Mouse (Mus musculus): ENCODE measurements at regions not wholly inside any gene's neighbourhood (a gene's known extent, or its start where the extent isn't known, plus 50 kb on each side); places are given as distances from the start of the nearest gene placed in this dataset.

DNA sequence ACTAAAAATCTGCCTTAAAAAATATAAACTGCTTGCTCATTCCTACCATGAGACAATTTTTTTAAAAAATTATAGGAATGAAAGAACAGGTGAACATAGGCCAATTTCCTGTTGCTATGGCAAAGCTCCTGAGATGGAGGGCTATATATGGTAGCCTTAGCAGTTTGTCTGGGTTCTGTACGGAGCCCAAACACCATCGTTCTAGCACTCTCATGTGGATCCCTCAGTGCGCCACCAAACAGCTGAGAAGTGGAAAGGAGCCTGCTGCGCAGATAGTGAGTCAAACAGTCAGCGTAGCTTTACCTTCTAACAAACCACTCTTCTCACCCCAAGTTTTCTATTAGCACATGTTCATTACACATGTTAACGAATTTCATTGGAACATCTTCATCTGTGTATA lies 168.9 kb upstream of the Plcz1 start:
- TF ChIP-seq ZNF384 (IDR thresholded peaks at IDR 0.05; ENCODE audit: low read depth, low read length) (no peak), CHD2 (IDR thresholded peaks at IDR 0.05; ENCODE audit: low read depth, low read length) (no peak), ZC3H11A (IDR thresholded peaks at IDR 0.05; ENCODE audit: borderline replicate concordance, low read depth, low read length) (no peak), HCFC1 (IDR thresholded peaks at IDR 0.05; ENCODE audit: borderline replicate concordance, insufficient read depth, low read length) (no peak), MAFK (IDR thresholded peaks at IDR 0.05; ENCODE audit: insufficient read depth, low read depth, low read length) (no peak)
